Mouse (Mus musculus) liver, postnatal 0 days (tissue): Measurements from ENCODE around the gene Chrna5. TPM values are rescaled to one million over a fixed set of nuclear protein-coding genes. Genes with fewer than 3 reads are reported as not detected.
"Not testable (repeated sequence)": the region's sequence is repeated elsewhere in the genome, so short reads cannot be mapped to it uniquely, and the experiment has no call there.

Experiments used
- ATAC-seq: fragments of 200-750 bp; cut with Nextera tagmentation; 2 replicates; pipeline ENCODE4 v1.8.0; 2017; ENCODE audit warnings: mild to moderate bottlenecking, moderate library complexity
- DNase-seq: peaks from one replicate; pipeline ENCODE4 v3.0.0-alpha.2; 2016
- H3K27ac ChIP-seq: fragments of 300-500 bp; sonication (generic); 2 replicates; pipeline ENCODE4 v1.5.1; 2014; ENCODE audit warnings: antibody characterized with exemption, moderate library complexity, mild to moderate bottlenecking, low read depth
- H3K27me3 ChIP-seq: fragments of 300-500 bp; sonication (generic); 2 replicates; pipeline ENCODE4 v1.6.1; 2014; ENCODE audit warnings: low read length, control low read depth, mixed read lengths; ENCODE audit not compliant: insufficient read depth
- H3K36me3 ChIP-seq: fragments of 300-500 bp; sonication (generic); replicated peaks from 2 replicates; pipeline ENCODE4 v1.6.1; 2014; ENCODE audit warnings: mild to moderate bottlenecking, control low read depth, low read length, moderate library complexity, mixed read lengths; ENCODE audit not compliant: insufficient read depth
- H3K4me1 ChIP-seq: fragments of 300-500 bp; sonication (generic); 2 replicates; pipeline ENCODE4 v1.6.1; 2014; ENCODE audit warnings: antibody characterized with exemption, mild to moderate bottlenecking, control low read depth; ENCODE audit not compliant: insufficient read depth
- H3K4me2 ChIP-seq: fragments of 300-500 bp; sonication (generic); 2 replicates; pipeline ENCODE4 v1.6.1; 2014; ENCODE audit warnings: low read depth, mild to moderate bottlenecking, low read length, moderate library complexity, mixed read lengths
- H3K4me3 ChIP-seq: fragments of 300-500 bp; sonication (generic); 2 replicates; pipeline ENCODE4 v1.5.1; 2014; ENCODE audit warnings: low read depth, low read length
- H3K9ac ChIP-seq: fragments of 300-500 bp; sonication (generic); replicated peaks from 2 replicates; pipeline ENCODE4 v1.6.1; 2014; ENCODE audit warnings: mild to moderate bottlenecking, moderate library complexity
- H3K9me3 ChIP-seq: fragments of 300-500 bp; sonication (generic); 2 replicates; pipeline ENCODE4 v1.6.1; 2016; ENCODE audit warnings: mild to moderate bottlenecking, control low read depth, low read length, mixed read lengths
- CTCF ChIP-seq: sonication (generic); IDR thresholded peaks from 2 replicates; pipeline ENCODE4 v1.5.1; 2016; ENCODE audit warnings: antibody characterized with exemption, low read depth
- EP300 ChIP-seq: IDR thresholded peaks from 2 replicates; pipeline ENCODE4 v1.6.1; 2016; ENCODE audit warnings: antibody characterized with exemption, low read depth, mild to moderate bottlenecking
- WGBS: fragments of 180-500 bp; shearing (Covaris S2); extraction: QIAGEN DNeasy Blood & Tissue Kit; methylation state at CpG from one replicate; pipeline ENCODE4 v1.1.7; 2014; ENCODE audit not compliant: insufficient replicate concordance; 5-methylcytosine and 5-hydroxymethylcytosine counted together
- polyA plus RNA-seq: library from polyadenylated mRNA; unstranded; fragments of >200 nt; fragmentation: Nextera tagmentation; extraction: Ambion mirVana; gene quantifications from 2 replicates; pipeline ENCODE4 v1.2.1, GENCODE M21; 2015

The Chrna5 gene
- polyA plus RNA-seq = not detected in 2 replicates

- H3K4me2 ChIP-seq = peak within 1 kb of the TSS; percentile 91
- peaks cover 40% of the 10 kb centered on the region for H3K27me3 ChIP-seq
- H3K9me3 ChIP-seq = no peaks in the 10 kb centered on the region
- H3K9ac ChIP-seq = no peak within 1 kb of the TSS
- WGBS = 61% methylated on average over 8 of the region's 8 CpGs
- peaks cover 10% of the 10 kb centered on the region for H3K4me1 ChIP-seq
- H3K4me3 ChIP-seq = peak within 1 kb of the TSS; percentile 56
- DNase-seq = no peak
- no peak within 1 kb of the TSS for H3K27ac ChIP-seq
- TF ChIP-seq EP300 = no peak
- TF ChIP-seq CTCF = no peak
- no peak for ATAC-seq
- H3K36me3 ChIP-seq = no peaks in the 10 kb centered on the region
Observed at GRCm38 (mm10) chr9:54980674-54981073, at the start of gene Chrna5. Chrna5 (plus strand) TSS chr9:54980880.

GRCm38 (mm10) chr9:54931765-54932164, 48.9 kb upstream of the Chrna5 start:
- Histone ChIP-seq H3K27me3 (no peaks in the 10 kb centered on the region), H3K4me1 (no peaks in the 10 kb centered on the region), H3K36me3 (no peaks in the 10 kb centered on the region), H3K9me3 (no peaks in the 10 kb centered on the region), H3K4me2 (no peak overlapping the region), H3K4me3 (no peak overlapping the region), H3K9ac (no peak overlapping the region), H3K27ac (0 out of 2 replicates have a peak overlapping the region, but pooled peaks have one; percentile 11)
- WGBS = 22% methylated on average over 1 of the region's 1 CpGs
- TF ChIP-seq EP300 (no peak), CTCF (peak; percentile 43)
- ATAC-seq (no peak), DNase-seq (no peak)

GRCm38 (mm10) chr9:54932379-54932778, 48.3 kb upstream of the Chrna5 start:
- Histone ChIP-seq H3K27me3 (no peaks in the 10 kb centered on the region), H3K36me3 (no peaks in the 10 kb centered on the region), H3K4me3 (no peak overlapping the region), H3K9me3 (no peaks in the 10 kb centered on the region), H3K4me2 (no peak overlapping the region), H3K9ac (no peak overlapping the region), H3K4me1 (no peaks in the 10 kb centered on the region), H3K27ac (no peak overlapping the region)
- WGBS = 60% methylated on average over 2 of the region's 2 CpGs
- ATAC-seq (peak; percentile 36; the same call in 1 of the 2 replicates), DNase-seq (no peak)
- TF ChIP-seq CTCF = no peak
- no peak for TF ChIP-seq EP300

- ATAC-seq = 0 out of 2 replicates have a peak, but pooled peaks have one; percentile 40
- Histone ChIP-seq H3K36me3 (peaks cover 3% of the 10 kb centered on the region; the same call in 1 of the 2 replicates), H3K27ac (no peak overlapping the region), H3K4me1 (no peaks in the 10 kb centered on the region), H3K27me3 (no peaks in the 10 kb centered on the region), H3K9me3 (no peaks in the 10 kb centered on the region), H3K4me2 (no peak overlapping the region), H3K4me3 (no peak overlapping the region), H3K9ac (no peak overlapping the region)
- TF ChIP-seq CTCF = no peak
- TF ChIP-seq EP300 = no peak
- no peak for DNase-seq
- 90% methylated on average over 4 of the region's 4 CpGs for WGBS
Observed at GRCm38 (mm10) chr9:54942071-54942470, 38.6 kb upstream of the Chrna5 start.

- no peaks in the 10 kb centered on the region for H3K9me3 ChIP-seq
- no peak overlapping the region for H3K4me3 ChIP-seq
- H3K36me3 ChIP-seq = no peaks in the 10 kb centered on the region
- no peak overlapping the region for H3K27ac ChIP-seq
- ATAC-seq = no peak
- H3K27me3 ChIP-seq = no peaks in the 10 kb centered on the region
- DNase-seq = no peak
- H3K9ac ChIP-seq = no peak overlapping the region
- no peak for TF ChIP-seq CTCF
- TF ChIP-seq EP300 = no peak
- 68% methylated on average over 2 of the region's 2 CpGs for WGBS
- no peak overlapping the region for H3K4me2 ChIP-seq
- H3K4me1 ChIP-seq = no peaks in the 10 kb centered on the region
Observed at GRCm38 (mm10) chr9:54944467-54944866, 36.2 kb upstream of the Chrna5 start.

- H3K4me3 ChIP-seq = no peak overlapping the region
- 80% methylated on average over 16 of the region's 16 CpGs for WGBS
- no peaks in the 10 kb centered on the region for H3K27me3 ChIP-seq
- no peaks in the 10 kb centered on the region for H3K36me3 ChIP-seq
- TF ChIP-seq CTCF (no peak), EP300 (no peak)
- no peak for ATAC-seq
- no peaks in the 10 kb centered on the region for H3K9me3 ChIP-seq
- H3K27ac ChIP-seq = no peak overlapping the region
- no peak for DNase-seq
- no peak overlapping the region for H3K4me2 ChIP-seq
- no peak overlapping the region for H3K9ac ChIP-seq
- peaks cover under 1% of the 10 kb centered on the region for H3K4me1 ChIP-seq
Observed at GRCm38 (mm10) chr9:54946256-54946655, 34.4 kb upstream of the Chrna5 start.

- DNase-seq (no peak), ATAC-seq (no peak)
- Histone ChIP-seq H3K27ac (no peak overlapping the region), H3K9me3 (no peaks in the 10 kb centered on the region), H3K4me2 (no peak overlapping the region), H3K36me3 (peaks cover 8% of the 10 kb centered on the region), H3K9ac (no peak overlapping the region), H3K4me1 (peaks cover 15% of the 10 kb centered on the region), H3K4me3 (no peak overlapping the region), H3K27me3 (no peaks in the 10 kb centered on the region)
- TF ChIP-seq EP300 (no peak), CTCF (no peak)
Observed at GRCm38 (mm10) chr9:54949465-54949864, 31.2 kb upstream of the Chrna5 start.

- 0 out of 2 replicates have a peak overlapping the region, but pooled peaks have one; percentile 5 for H3K9ac ChIP-seq
- WGBS = 23% methylated on average over 8 of the region's 8 CpGs
- ATAC-seq = not testable (repeated sequence)
Observed at GRCm38 (mm10) chr9:54950162-54950561, 30.5 kb upstream of the Chrna5 start.

More at GRCm38 (mm10) chr9:54950162-54950561, 30.5 kb upstream of the Chrna5 start:
- not testable (repeated sequence) for H3K36me3 ChIP-seq, H3K9me3 ChIP-seq, DNase-seq, H3K27me3 ChIP-seq
- peaks cover 15% of the 10 kb centered on the region for H3K4me1 ChIP-seq
- H3K27ac ChIP-seq = peak overlapping the region; percentile 50
- peak overlapping the region; percentile 78 for H3K4me2 ChIP-seq
- H3K4me3 ChIP-seq = peak overlapping the region; percentile 83
